Mouse (Mus musculus) limb, embryonic 14.5 days (tissue): ENCODE measurements around the gene Dna2. TPM values are rescaled to one million over a fixed set of nuclear protein-coding genes. Genes with fewer than 3 reads are reported as not detected.

Experiments
- ATAC-seq: fragments of 200-750 bp; cut with Nextera tagmentation; 2 replicates; pipeline ENCODE4 v1.8.0; 2017; ENCODE audit warnings: low read depth, moderate number of reproducible peaks, moderate TSS enrichment; ENCODE audit not compliant: low FRiP score
- DNase-seq: peaks from one replicate; pipeline ENCODE4 v3.0.0-alpha.2; 2015; ENCODE audit warnings: low spot score
- H3K27ac ChIP-seq: fragments of 300-500 bp; sonication (generic); replicated peaks from 2 replicates; pipeline ENCODE4 v1.5.1; 2014; ENCODE audit warnings: low read depth, mild to moderate bottlenecking, low read length, moderate library complexity, mixed read lengths
- H3K27me3 ChIP-seq: fragments of 300-500 bp; sonication (generic); 2 replicates; pipeline ENCODE4 v1.6.1; 2014; ENCODE audit warnings: low read length, mixed read lengths; ENCODE audit not compliant: control insufficient read depth, insufficient read depth
- H3K36me3 ChIP-seq: fragments of 300-500 bp; sonication (generic); 2 replicates; pipeline ENCODE4 v1.6.1; 2014; ENCODE audit warnings: mild to moderate bottlenecking, low read length, moderate library complexity, mixed read lengths; ENCODE audit not compliant: control insufficient read depth, insufficient read depth
- H3K4me1 ChIP-seq: fragments of 300-500 bp; sonication (generic); 2 replicates; pipeline ENCODE4 v1.6.1; 2014; ENCODE audit warnings: antibody characterized with exemption, low read length, mixed read lengths; ENCODE audit not compliant: control insufficient read depth, insufficient read depth
- H3K4me2 ChIP-seq: fragments of 300-500 bp; sonication (generic); replicated peaks from 2 replicates; pipeline ENCODE4 v1.6.1; 2014; ENCODE audit warnings: low read depth, mild to moderate bottlenecking, low read length, moderate library complexity; ENCODE audit not compliant: severe bottlenecking
- H3K4me3 ChIP-seq: fragments of 300-500 bp; sonication (generic); replicated peaks from 2 replicates; pipeline ENCODE4 v1.5.1; 2014; ENCODE audit warnings: low read length
- H3K9ac ChIP-seq: fragments of 300-500 bp; sonication (generic); 2 replicates; pipeline ENCODE4 v1.6.1; 2014; ENCODE audit warnings: mild to moderate bottlenecking, low read depth, low read length, moderate library complexity; ENCODE audit not compliant: severe bottlenecking
- H3K9me3 ChIP-seq: fragments of 300-500 bp; sonication (generic); 2 replicates; pipeline ENCODE4 v1.6.1; 2016; ENCODE audit warnings: low read length; ENCODE audit not compliant: control insufficient read depth
- POLR2A ChIP-seq: fragments of 200-500 bp; IDR thresholded peaks from 2 replicates; pipeline ENCODE4 v1.8.0; 2012; ENCODE audit warnings: inconsistent platforms, mild to moderate bottlenecking, moderate library complexity, borderline replicate concordance; ENCODE audit not compliant: insufficient read depth, insufficient read length; ENCODE audit errors: extremely low read depth
- WGBS: fragments of 180-500 bp; shearing (Covaris S2); extraction: QIAGEN DNeasy Blood & Tissue Kit; methylation state at CpG from one replicate; pipeline ENCODE4 v1.1.7; 2014; 5-methylcytosine and 5-hydroxymethylcytosine counted together
- polyA plus RNA-seq, 2 experiments: library from polyadenylated mRNA; depleted of rRNA in 1 of 2; stranded (reverse) in 1 of 2; unstranded in 1 of 2; fragments of >200 nt; fragmentation: Nextera tagmentation in 1 of 2; extraction: Ambion mirVana in 1 of 2; gene quantifications; 2 replicates each; pipeline versions ENCODE4 v1.2.1 to v1.2.3; 2012 to 2014

Gene Dna2
- polyA plus RNA-seq, 2 experiments, result 13.2 to 25.5 TPM

DNA sequence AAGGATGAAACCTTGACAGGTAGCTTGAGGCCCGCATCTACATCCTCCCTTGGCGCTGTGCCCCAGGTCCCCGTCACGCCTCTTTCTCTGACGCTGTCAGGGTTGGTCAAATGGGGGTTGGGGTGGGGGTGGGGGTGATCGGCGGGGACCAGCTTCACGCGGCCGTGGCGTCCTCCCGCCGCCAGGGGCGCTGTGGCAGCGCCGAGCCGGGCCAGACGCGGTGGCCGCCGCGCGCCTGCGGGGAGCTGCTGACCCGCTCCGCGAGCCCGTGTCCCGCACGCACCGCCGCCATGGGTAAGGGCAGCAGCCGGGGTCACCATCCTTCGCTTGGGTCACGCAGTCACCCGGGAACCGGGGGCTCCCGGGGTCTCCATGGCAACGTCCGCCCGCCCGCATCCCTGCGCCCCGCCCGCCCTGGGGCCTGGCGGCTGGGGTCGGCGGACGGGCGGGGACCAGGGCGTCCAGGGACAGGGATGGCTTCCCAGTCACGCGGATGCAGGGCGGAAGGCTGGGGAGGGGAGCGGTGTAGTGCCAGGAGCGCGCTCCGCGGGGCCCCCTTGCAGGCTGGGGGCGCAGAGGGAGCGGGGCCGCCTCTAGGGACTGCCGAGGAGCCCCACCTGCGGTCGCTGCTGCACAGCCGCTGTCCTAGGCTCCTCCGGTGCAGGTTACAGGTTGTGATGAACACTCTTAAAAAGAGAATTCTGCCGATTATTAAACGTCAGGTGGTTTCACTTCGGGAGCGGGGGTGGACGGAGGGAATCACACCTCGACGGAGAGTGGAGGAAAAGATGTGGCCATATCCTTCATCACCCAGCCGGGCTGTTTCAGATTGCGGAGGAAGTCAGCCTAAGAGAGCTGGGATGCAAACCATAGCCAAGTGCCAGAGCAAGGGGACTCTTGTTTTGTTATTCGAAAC lies 33.5 kb downstream of the Dna2 start, which contains the start of gene Rufy2:
TSS of gene Rufy2 (plus strand) at position 185 of the 916 bp plus-strand sequence.
- peak within 1 kb of the TSS; percentile 97 for H3K4me3 ChIP-seq
- no peaks in the 10 kb centered on the region for H3K9me3 ChIP-seq
- 0 out of 2 replicates have a peak, but pooled peaks cover 3% of the 10 kb centered on the region for H3K4me1 ChIP-seq
- 0 out of 2 replicates have a peak, but pooled peaks have one; percentile 12 for TF ChIP-seq POLR2A
- WGBS, result 1% methylated on average over 61 of the region's 77 CpGs
- H3K36me3 ChIP-seq, result peaks cover 29% of the 10 kb centered on the region
- peak; percentile 92 for ATAC-seq
- 0 out of 2 replicates have a peak within 1 kb of the TSS, but pooled peaks have one; percentile 48 for H3K27ac ChIP-seq
- no peaks in the 10 kb centered on the region for H3K27me3 ChIP-seq
- DNase-seq, result peak; percentile 61
- peak within 1 kb of the TSS; percentile 63 for H3K4me2 ChIP-seq
- peak within 1 kb of the TSS; percentile 92 for H3K9ac ChIP-seq

DNA sequence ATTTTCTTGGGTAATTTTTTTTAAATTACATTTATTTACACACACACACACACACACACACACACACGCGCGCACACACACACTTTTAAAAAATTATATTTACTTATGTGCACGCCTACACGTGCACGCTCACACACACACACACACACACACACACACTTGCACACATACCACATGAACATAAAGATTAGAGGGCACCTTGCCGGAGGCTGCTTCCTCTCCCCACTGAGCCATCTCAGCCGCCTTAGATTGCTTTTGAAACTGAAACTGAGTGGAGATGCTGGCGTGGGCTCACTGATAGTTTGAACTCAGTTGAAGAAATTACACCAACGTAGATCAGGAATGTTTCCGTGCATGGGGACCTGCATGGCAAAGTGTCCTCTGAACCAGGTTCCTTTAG lies 37.2 kb downstream of the Dna2 start:
- DNase-seq (no peak), ATAC-seq (no peak)
- Histone ChIP-seq H3K4me3 (no peak overlapping the region), H3K9me3 (no peaks in the 10 kb centered on the region), H3K27ac (no peak overlapping the region), H3K4me2 (no peak overlapping the region), H3K27me3 (no peaks in the 10 kb centered on the region), H3K9ac (no peak overlapping the region), H3K36me3 (peaks cover 44% of the 10 kb centered on the region), H3K4me1 (0 out of 2 replicates have a peak, but pooled peaks cover 3% of the 10 kb centered on the region)
- no peak for TF ChIP-seq POLR2A
- WGBS, result 94% methylated on average over 11 of the region's 11 CpGs

DNA sequence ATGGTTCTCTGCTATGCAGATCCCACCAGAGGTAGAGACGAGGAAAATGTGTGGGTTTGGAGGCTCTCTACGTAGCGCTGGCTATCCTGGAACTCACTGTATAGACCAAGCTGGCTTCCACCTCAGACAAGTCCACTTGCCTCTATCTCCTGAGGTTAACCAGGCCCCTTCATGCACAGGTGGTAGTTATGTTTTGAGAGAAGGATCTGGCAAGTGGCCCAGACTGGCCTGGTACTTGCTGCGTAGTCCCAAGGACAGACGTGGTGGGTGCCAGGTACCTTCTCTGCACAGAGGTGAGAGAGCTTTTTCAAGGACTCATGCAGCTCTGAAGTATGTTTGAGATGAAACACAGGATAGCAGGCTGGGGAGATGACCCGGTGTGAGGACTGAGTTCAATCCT lies 37.7 kb downstream of the Dna2 start:
- Histone ChIP-seq H3K4me2 (no peak overlapping the region), H3K4me1 (0 out of 2 replicates have a peak, but pooled peaks cover 3% of the 10 kb centered on the region), H3K36me3 (peaks cover 48% of the 10 kb centered on the region), H3K4me3 (no peak overlapping the region), H3K9ac (no peak overlapping the region), H3K27ac (no peak overlapping the region), H3K27me3 (no peaks in the 10 kb centered on the region), H3K9me3 (no peaks in the 10 kb centered on the region)
- TF ChIP-seq POLR2A, result no peak
- DNase-seq, result no peak
- no peak for ATAC-seq
- 90% methylated on average over 6 of the region's 6 CpGs for WGBS

DNA sequence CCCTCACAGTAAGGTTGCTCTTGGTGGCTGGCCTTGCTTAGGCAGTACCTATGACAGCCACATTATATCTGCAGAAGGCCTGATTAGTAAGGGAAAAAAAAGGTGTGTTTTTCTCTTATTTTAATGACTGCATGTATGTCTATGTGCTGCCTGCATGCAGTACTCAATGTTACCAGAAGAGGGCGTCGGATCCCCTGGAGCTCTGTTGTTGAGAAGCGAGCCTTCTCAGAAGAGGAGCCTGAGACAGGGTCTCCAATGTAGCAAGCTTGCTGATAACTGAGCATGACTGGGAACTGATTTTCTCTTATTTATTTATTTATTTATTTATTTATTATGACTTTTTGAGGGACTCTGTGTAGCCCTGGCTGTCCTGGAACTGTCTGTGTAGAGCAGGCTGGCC lies 40.5 kb downstream of the Dna2 start:
- TF ChIP-seq POLR2A, result no peak
- no peak overlapping the region for H3K27ac ChIP-seq
- ATAC-seq, result no peak

DNA sequence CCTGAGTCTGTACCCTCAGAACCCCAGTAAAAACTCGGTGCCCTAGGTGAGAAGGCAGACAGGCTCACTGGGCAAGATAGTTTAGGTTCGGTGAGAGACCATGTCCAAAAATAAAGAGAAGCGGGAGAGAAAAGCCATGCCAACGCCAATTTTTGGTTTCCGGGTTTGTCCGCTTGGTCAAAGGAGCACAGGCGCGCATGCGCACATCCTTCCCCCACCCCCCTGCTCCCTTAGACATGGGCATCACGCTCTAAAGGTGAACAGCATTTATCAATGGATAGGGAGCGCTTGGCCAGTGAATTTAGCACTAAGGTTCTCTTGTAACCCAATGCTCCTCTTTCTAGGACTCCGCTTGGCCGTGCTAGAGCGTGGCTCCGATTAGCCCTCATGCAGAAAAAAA lies 43.8 kb downstream of the Dna2 start:
- no peaks in the 10 kb centered on the region for H3K9me3 ChIP-seq
- ATAC-seq (no peak), DNase-seq (no peak)
- no peak overlapping the region for H3K4me2 ChIP-seq
- H3K9ac ChIP-seq, result no peak overlapping the region
- no peaks in the 10 kb centered on the region for H3K4me1 ChIP-seq
- H3K36me3 ChIP-seq, result peaks cover 74% of the 10 kb centered on the region
- H3K27ac ChIP-seq, result no peak overlapping the region
- H3K4me3 ChIP-seq, result no peak overlapping the region
- 94% methylated on average over 15 of the region's 15 CpGs for WGBS
- H3K27me3 ChIP-seq, result no peaks in the 10 kb centered on the region
- no peak for TF ChIP-seq POLR2A

More for the DNA sequence above, 40.5 kb downstream of the Dna2 start:
- Histone ChIP-seq H3K9me3 (no peaks in the 10 kb centered on the region), H3K36me3 (peaks cover 75% of the 10 kb centered on the region), H3K4me3 (no peak overlapping the region), H3K4me1 (no peaks in the 10 kb centered on the region), H3K9ac (no peak overlapping the region), H3K4me2 (no peak overlapping the region), H3K27me3 (no peaks in the 10 kb centered on the region)
- 33% methylated on average over 3 of the region's 3 CpGs for WGBS
- no peak for DNase-seq
